Mouse (Mus musculus) cerebellum, postnatal 10 days (tissue): ENCODE measurements around the gene Dusp13.

Experiments
- DNase-seq, 2 experiments: peaks; one replicate each; pipeline ENCODE4 v3.0.0; 2021; ENCODE audit warnings: mixed read lengths in 2 of 2

Dusp13 gene

GRCm38 (mm10) chr14:21750881-21751542 lies at the start of gene Dusp13:
Dusp13 (minus strand) TSS chr14:21751181.
- DNase-seq: peak; percentile 79

GRCm38 (mm10) chr14:21800641-21801040 lies 49.7 kb upstream of the Dusp13 start:
- no peak for DNase-seq

- no peak for DNase-seq
Observed at GRCm38 (mm10) chr14:21792250-21792649, 41.3 kb upstream of the Dusp13 start.

DNA sequence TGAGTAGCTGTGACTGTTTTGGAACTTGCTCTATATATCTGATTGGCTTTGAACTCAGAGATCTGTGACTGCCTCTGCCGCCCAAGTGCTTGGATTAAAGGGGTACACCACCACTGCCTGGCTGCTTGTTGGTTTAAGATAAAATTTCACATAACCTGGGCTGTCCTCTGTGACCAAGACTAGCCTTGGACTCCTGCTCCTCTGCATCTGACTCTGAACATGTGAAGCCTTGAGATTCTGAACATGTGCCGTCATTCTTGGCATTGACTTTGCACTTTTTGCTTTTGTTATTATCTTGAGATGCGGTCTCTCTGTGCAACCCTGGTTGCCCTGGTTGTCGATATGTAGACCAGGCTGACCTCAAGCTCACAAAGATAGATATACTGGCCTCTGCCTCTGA lies 40.7 kb upstream of the Dusp13 start:
- DNase-seq: no peak

DNA sequence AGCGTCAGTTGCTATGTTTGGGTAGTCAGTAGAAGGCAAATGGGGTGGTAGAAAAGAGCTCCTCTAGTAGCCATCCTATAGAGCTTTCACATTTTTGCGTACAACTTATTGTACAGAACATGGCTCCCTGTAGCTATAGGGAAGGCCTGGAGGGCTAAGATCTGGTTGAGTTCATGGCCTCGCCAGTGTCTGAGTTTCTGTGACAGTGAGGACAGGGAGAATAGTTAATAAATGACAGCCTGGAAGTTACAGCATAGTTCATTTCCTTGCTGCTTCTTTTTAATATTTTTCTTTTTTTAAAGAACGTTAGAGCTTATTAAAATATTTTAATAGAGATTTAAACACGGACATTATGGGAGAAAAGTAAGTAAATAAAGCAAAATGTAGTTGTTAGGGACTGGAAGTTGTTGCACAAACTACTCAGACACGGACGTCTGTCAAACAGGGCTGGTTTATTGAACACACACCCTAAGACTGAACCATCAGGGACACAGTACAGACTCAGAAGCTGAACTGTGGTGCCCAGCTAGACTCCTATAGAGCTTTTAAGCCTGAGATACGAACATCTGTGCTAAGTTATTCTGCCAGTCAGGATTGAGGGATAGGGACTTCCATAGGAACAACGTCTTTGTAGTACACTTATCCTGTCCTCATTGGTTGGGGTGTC lies 39.7 kb upstream of the Dusp13 start:
- DNase-seq: no peak

DNA sequence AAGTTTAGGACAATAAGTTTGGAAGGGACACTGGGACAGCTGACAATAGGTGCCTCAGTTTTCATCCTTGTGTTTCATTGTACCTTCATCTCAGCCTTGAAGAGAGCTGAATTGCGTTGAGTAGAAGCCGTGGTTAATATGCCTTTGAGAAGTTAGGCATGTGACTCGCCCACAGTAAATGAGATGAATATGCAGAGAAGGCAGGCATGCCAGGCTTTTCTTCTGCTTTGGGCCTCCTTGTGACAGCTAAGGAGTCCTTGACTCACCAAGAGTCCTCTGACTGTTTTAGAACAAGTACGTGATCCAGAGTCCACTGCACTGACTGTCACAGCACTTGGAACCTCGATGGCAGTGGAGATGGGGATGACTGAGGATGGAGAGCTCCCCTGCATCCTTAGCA lies 37.1 kb upstream of the Dusp13 start:
- DNase-seq: no peak

- no peak for DNase-seq
Observed at GRCm38 (mm10) chr14:21787374-21787773, 36.4 kb upstream of the Dusp13 start.

- no peak for DNase-seq
Observed at GRCm38 (mm10) chr14:21786500-21786899, 35.5 kb upstream of the Dusp13 start.

GRCm38 (mm10) chr14:21776201-21776600 lies 25.2 kb upstream of the Dusp13 start:
- no peak for DNase-seq

GRCm38 (mm10) chr14:21773946-21774345 lies 23.0 kb upstream of the Dusp13 start:
- no peak for DNase-seq

DNA sequence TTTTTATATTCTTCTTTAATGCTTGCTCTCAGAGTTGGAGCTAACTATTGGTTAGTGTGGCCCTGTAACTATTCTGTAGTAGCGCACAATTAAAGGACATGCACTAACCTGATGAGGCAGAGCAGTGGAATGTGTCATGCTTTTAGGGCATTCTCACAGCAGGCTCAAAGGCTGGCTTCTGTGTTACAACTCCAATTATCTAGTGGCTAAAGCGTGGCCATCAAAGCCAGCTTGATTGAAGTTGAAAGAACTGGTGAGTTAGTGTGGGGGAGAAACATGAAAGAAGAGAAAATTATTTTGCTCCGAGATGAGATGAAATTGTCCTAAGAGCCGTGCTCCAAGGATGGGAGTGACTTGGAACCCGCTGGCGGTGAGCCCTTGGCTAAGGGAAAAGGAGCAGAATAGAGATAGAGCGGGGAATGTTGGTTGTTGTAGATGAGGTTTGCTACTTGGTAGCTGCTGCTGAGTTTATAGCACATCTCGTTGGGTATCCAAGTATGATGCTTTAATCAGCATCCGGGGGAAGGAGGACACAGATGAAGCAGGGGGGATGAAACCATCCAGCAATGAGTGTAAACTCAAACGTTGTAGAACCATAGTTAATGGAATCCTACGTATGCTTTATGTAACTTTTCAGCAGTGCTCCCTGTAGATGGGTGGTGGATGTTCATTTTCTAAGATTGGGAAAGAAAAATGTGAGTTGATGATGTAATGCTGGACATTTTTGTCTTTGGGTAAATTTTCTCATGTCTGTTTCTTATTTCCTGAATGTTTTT lies 21.7 kb upstream of the Dusp13 start:
- DNase-seq: peak in 1 of 2 experiments; percentile 16

DNA sequence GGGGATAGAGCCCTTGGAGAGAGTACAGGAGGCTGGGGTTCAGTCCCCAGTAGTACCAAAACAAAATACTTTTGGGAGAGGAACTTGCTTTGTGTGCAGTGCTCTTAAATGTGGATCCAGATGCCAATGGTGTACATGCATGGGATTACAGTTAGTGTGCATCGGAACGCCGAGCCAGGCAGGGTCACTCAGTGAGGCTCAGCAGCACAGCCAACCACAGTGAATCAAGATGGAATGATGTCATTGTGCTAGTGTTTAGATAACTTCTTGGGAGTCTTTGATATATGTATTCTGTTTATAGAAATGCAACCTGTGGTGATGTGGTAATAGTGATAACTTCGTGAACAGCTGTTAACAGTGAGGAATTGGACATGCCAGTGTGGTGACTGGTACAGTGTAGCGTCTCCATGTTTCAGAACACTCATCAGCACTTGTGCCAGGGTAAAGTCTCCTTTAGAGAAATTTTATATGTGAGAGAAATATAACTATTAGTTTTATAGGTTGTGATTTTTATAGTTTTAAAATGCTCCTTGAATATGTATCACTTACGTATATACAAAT lies 15.5 kb upstream of the Dusp13 start:
- no peak for DNase-seq

DNA sequence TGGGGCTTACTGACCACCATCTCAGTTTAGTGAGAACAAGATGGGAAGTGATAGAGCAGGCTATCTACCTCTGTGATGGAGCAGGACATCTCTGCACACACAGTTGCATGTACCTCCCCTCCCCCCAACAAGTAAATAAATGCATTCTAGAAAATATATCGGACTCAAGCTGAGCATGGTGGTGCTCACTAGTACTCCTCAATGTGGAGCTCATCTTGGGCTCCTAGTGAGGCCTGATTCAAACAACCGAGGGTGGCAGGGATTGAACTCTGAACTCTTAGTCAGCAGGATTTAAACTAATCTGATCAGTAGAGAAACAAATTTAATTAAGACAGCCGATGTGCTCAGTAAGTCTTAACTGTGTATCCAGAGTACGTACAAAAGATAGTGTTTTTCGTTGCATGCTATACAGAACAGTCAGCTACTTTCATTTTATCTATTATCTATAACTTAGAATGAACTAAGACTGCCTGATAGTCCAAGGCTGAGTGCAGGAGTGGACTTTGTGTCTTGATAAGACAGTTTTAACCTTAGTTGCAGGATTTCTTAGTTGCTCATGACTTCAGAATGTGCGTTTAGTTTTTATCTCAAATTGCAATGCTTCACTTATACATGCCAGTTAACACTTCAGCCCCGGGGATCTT lies 14.9 kb upstream of the Dusp13 start:
- DNase-seq: no peak

DNA sequence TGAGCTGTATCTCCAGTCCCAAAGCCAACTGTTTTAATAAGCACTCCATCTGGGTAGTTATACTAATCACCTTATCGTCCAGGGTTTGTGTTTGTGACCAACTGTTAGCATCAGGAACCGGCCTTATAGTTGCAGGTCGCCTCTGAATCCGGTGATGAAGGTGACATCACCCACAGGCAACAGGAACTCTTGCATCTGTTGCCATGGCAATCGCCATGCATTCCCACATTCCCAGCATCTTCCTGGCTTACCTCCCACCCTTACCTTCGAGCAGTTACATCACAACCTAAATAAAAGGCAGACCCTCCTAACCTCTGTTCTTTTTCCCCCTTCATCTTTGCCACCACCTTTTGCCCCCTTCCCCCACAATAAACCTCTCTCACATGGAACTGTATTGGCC lies 13.7 kb upstream of the Dusp13 start:
- DNase-seq: peak in 1 of 2 experiments; percentile 19

DNA sequence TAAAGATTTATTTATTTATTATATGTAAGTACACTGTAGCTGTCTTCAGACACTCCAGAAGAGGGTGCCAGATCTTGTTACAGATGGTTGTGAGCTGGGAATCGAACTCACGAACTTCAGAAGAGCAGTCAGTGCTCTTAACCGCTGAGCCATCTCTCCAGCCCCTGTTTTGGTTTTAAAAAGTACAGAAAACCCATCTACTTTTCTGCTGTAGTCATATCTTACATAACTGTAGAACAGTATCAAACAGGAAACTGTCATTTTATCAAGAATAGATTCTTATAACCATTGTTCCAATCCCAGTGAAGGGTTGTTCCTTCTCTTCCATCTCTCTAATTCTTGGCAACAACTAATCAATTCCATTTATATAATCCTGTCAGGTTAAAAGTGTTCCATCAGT lies 12.8 kb upstream of the Dusp13 start:
- DNase-seq: no peak

- DNase-seq: no peak
Observed at GRCm38 (mm10) chr14:21761560-21761959, 10.6 kb upstream of the Dusp13 start.

DNA sequence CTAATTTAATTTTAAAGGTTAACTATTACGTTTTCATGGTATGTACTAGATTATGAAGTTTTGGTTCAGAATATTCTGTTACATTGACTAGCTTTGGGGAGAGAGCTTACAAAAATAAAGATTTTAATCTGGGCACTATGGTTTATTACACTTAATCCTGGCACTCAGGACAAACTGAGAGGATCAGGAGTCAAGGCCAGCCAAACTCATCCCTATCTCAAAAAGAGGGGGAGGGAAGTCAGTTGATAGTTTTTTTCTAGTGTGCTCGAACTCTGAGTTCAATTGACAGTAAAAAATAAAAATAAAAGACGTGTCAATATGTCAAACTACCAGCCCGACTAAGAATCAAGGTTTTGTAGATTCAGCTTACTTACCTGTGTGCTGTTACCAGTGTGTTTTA lies 2.4 kb upstream of the Dusp13 start:
- no peak for DNase-seq

DNA sequence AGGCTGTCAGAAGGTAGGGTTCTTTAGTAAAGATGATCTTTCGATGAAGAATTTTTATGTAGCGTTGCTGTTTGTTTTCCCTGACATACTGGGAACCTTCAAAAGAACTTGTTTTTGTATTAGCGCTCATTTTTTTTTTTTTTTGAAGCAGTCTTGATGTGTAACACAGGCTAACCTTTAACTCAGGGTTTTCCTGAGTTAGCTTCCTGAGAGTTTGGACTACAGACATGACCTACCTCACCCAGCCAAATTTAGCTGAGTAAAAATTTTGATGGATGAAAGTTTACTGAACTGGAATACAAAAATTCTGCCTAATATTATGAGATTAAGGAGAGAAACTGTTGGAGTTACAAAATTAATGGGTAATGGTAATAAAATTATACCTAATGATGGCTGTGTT lies 1.4 kb upstream of the Dusp13 start:
- DNase-seq: no peak

GRCm38 (mm10) chr14:21750008-21750880 lies 737 bp downstream of the Dusp13 start, which contains the start of gene Samd8:
Samd8 (plus strand) TSS chr14:21750531.
- peak; percentile 96 to 97 for DNase-seq

DNA sequence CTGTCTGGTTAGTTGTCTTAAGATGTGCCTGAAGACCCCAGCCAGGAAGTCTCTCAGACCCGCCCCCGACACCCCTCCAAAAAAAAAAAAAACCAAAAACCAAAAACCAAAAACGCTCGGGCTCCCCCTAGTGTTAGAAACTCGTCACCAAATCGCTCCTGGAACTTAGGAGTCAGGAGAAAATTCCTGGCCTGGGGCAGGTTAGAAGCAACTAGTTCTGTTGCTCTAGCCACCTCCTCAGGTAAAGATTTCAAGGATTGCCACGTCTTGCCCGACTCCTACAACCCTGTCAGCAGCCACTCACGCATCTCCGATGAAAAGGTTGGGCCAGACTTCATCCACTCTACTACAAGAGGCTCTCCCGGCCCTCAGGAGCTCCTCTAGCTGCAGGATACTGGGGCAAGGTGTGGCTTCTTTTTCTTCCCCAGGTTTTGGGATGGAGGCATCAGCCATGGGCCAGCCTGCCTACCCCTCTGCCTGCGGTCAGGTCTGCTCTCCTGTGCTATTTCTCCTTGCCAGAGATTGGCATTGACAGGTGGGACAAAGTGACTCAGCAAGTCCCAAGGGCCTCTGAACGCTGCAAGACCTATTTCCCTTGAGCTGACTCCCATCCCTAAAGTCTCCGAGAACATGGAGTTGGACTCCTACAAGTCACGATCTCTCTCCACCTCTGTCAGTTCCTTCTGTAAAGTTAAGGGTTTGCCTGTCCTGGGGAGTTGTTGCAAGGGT lies 2.7 kb downstream of the Dusp13 start:
- DNase-seq: peak; percentile 81 to 87
